Mouse (Mus musculus): ENCODE data around the gene Fam133b. TPM values are rescaled to one million over a fixed set of nuclear protein-coding genes. Genes with fewer than 3 reads are reported as not detected.

Fam133b gene
- polyA plus RNA-seq, 1 experiment: 35.2 TPM

DNA sequence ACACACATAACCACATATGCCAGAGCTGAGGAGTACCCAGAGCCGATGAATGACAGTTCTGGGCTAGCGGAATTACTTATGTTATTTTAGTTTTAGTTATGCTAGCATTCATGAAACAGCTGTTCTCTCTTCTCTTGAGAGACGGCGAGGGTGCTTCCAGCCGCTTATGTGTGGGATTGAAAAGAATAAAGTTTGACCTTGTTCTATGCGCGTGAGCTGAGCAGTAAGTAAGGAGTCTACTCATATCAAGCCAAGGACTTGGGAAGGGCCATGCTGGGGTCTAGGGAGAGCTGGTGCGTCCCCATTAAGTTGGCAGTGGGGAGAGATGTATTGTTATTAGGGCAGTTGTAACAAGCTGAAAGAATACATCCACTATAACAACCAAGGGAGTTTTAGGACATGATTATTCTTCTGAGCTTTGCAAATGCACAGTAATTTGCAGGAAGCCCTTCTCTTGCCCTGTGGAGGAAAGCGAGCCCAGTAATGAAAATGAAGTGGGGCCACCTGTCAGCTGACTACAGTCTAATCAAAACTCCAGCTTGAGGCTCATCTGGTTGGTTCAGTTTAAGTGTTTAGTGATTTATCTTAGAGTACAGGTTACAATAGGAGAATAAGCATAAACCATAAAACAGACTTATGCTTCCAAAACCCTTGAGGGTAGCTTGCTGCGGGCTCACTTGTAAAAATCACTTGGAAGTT, 32.4 kb upstream of the Fam133b start:
- no peaks in the 10 kb centered on the region; the same call in 1 of the 2 replicates for H3K4me1 ChIP-seq (ENCODE audit: control insufficient read depth, insufficient read depth, low read length)
- no peak overlapping the region for H3K27ac ChIP-seq (ENCODE audit: control insufficient read depth, insufficient read depth, low read depth, low read length, poor library complexity)
- no peak overlapping the region for H3K4me3 ChIP-seq (replicated peaks; ENCODE audit: control insufficient read depth, low read depth, low read length)
- TF ChIP-seq POLR2A (IDR thresholded peaks at IDR 0.05; ENCODE audit: borderline replicate concordance, control insufficient read depth, low read depth, low read length): no peak
- no peak for TF ChIP-seq CTCF (IDR thresholded peaks at IDR 0.05; ENCODE audit: control insufficient read depth, insufficient read depth, low read length)
- 77% methylated on average over 10 of the region's 10 CpGs for WGBS

DNA sequence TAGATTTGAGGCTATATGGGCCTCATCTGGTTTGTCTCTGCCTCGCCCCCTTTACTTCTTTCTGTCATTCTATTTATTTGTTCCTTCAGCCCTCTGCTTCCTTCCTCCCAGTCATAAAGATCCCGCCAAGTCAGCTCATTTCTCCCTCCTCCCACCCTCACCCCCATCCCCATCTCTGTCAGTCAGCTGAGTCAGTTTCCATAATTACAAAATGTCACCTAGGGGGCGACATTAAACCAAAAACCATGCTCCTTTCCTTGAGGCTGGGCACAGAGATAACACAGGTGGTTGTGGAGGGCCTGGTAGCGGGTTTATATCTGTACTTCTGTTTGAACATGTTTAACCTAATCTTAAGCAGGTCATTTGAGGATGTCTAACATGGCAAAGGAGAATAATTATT, 31.0 kb upstream of the Fam133b start:
- H3K4me1 ChIP-seq (ENCODE audit: control insufficient read depth, insufficient read depth, low read length): no peaks in the 10 kb centered on the region; the same call in 1 of the 2 replicates
- TF ChIP-seq POLR2A (IDR thresholded peaks at IDR 0.05; ENCODE audit: borderline replicate concordance, control insufficient read depth, low read depth, low read length) (no peak), CTCF (IDR thresholded peaks at IDR 0.05; ENCODE audit: control insufficient read depth, insufficient read depth, low read length) (0 out of 2 replicates have a peak, but pooled peaks have one; percentile 8)
- WGBS: 27% methylated on average over 4 of the region's 4 CpGs
- H3K27ac ChIP-seq (ENCODE audit: control insufficient read depth, insufficient read depth, low read depth, low read length, poor library complexity): no peak overlapping the region
- H3K4me3 ChIP-seq (replicated peaks; ENCODE audit: control insufficient read depth, low read depth, low read length): no peak overlapping the region

DNA sequence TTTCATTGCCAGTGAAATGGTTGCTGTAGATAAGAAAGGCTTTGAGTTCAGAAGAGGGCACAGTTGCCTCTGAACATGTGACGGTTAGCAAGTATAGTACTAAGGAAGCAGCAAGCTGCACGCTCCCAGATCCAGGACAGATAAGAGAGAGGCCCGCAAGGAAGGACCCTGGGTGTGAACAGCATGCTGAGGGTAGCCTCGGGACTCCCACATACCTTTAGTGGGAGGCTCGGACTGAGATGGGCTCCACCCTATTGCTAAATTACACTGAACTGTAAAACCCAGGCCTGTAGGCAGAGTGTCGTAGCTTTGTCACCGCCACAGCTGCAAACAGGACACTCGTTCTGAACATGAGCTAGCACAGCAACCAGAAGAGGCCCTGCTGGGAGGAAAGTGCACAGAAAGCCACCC, 28.7 kb upstream of the Fam133b start:
- no peak overlapping the region for H3K27ac ChIP-seq (ENCODE audit: control insufficient read depth, insufficient read depth, low read depth, low read length, poor library complexity)
- H3K4me1 ChIP-seq (ENCODE audit: control insufficient read depth, insufficient read depth, low read length): no peaks in the 10 kb centered on the region; the same call in 1 of the 2 replicates
- TF ChIP-seq CTCF (IDR thresholded peaks at IDR 0.05; ENCODE audit: control insufficient read depth, insufficient read depth, low read length): no peak
- TF ChIP-seq POLR2A (IDR thresholded peaks at IDR 0.05; ENCODE audit: borderline replicate concordance, control insufficient read depth, low read depth, low read length): no peak
- 48% methylated on average over 8 of the region's 8 CpGs for WGBS
- H3K4me3 ChIP-seq (replicated peaks; ENCODE audit: control insufficient read depth, low read depth, low read length): no peak overlapping the region

DNA sequence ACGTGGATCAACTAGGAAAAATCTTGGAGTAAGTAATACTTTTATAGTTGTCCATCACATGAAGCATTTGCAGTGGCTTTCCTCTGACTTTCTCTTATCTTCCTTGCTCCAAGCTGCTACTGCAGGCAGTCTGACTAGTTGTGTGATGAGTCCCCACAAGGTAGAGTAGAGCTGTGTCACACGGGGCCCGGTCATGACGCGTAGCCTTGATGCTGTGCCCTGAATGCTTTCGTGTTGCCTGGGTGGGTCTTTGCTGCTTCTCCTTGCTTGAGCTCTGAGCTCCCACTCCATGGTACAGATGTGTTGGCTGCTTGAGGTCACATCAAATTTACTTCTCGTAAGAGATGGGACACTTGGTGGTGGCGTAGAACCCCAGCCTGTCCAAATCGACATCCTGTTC, 28.2 kb upstream of the Fam133b start:
- Histone ChIP-seq H3K4me1 (ENCODE audit: control insufficient read depth, insufficient read depth, low read length) (no peaks in the 10 kb centered on the region; the same call in 1 of the 2 replicates), H3K4me3 (replicated peaks; ENCODE audit: control insufficient read depth, low read depth, low read length) (no peak overlapping the region), H3K27ac (ENCODE audit: control insufficient read depth, insufficient read depth, low read depth, low read length, poor library complexity) (no peak overlapping the region)
- TF ChIP-seq CTCF (IDR thresholded peaks at IDR 0.05; ENCODE audit: control insufficient read depth, insufficient read depth, low read length) (no peak), POLR2A (IDR thresholded peaks at IDR 0.05; ENCODE audit: borderline replicate concordance, control insufficient read depth, low read depth, low read length) (no peak)
- WGBS: 85% methylated on average over 9 of the region's 9 CpGs

DNA sequence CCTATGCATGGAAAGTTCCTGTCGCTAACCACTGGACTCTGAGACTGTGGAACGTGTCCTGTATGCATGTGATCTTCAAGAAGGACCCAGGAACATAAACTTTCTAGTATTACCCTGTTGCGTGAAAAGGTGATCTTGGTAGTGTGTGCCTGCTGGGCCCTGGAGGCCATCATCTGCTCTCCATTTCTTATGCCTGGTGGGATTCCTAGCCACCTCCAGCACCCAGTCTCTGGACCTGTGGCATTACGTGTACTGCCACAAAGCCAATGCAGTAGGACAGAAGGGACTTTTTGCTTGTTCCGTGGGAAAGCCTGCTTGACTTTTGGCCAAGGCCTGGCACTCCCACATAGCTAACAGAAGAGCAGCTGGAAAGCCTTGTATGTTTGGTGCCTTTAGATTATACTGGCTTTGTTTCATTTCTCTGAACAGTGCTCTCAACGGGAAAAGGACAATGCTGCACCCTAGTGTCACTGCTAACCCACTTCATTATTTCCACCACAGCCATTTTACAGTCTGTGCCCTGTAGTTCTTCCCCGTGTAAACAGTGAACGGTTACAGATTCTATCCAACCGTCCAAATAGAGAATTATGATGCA, 27.1 kb upstream of the Fam133b start:
- 58% methylated on average over 9 of the region's 9 CpGs for WGBS
- H3K27ac ChIP-seq (ENCODE audit: control insufficient read depth, insufficient read depth, low read depth, low read length, poor library complexity): peak overlapping the region; percentile 44; the same call in 1 of the 2 replicates
- no peak overlapping the region for H3K4me3 ChIP-seq (replicated peaks; ENCODE audit: control insufficient read depth, low read depth, low read length)
- no peaks in the 10 kb centered on the region; the same call in 1 of the 2 replicates for H3K4me1 ChIP-seq (ENCODE audit: control insufficient read depth, insufficient read depth, low read length)
- TF ChIP-seq POLR2A (IDR thresholded peaks at IDR 0.05; ENCODE audit: borderline replicate concordance, control insufficient read depth, low read depth, low read length) (no peak), CTCF (IDR thresholded peaks at IDR 0.05; ENCODE audit: control insufficient read depth, insufficient read depth, low read length) (peak; percentile 25; the same call in 1 of the 2 replicates)

DNA sequence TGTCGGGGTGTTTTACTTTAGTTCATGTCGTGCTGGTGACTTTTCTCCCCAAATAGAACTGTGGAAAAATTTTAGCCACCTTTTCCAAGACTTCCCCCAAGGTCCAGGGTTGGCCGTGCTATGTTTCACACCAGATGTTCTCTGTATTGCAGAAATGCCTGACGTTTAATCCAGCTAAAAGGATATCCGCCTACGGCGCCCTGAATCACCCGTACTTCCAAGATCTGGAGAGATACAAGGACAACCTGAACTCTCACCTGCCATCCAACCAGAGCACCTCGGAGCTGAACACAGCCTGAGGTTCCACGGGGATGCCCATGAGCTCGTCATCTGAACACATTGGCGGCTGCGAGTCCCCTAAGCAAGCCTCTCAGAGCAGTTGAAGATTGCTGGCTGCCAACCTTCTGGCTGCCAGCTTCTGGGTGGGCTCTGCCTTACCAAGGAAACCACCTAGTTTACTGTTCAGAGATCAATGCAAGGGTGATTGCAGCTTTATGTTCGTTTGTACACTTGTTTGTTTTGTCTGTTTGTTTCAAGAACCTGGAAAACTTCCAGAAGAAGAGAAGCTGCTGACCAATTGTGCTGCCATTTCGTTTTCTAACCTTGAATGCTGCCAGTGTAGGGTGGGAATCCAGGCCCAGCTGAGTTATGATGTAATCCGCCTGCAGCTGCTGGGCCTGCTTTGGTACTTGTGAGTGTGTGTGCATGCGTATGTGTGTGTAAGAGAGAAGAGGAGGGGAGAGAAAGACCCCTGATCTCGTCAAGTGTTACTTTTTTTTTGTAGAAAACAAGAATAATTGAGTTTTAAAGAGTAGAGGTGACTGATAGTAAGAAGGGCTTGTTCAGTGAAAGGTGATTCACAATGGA, 22.9 kb upstream of the Fam133b start:
- 82% methylated on average over 18 of the region's 18 CpGs for WGBS
- TF ChIP-seq CTCF (IDR thresholded peaks at IDR 0.05; ENCODE audit: control insufficient read depth, insufficient read depth, low read length): no peak
- no peak for TF ChIP-seq POLR2A (IDR thresholded peaks at IDR 0.05; ENCODE audit: borderline replicate concordance, control insufficient read depth, low read depth, low read length)
- no peak overlapping the region for H3K4me3 ChIP-seq (replicated peaks; ENCODE audit: control insufficient read depth, low read depth, low read length)
- no peaks in the 10 kb centered on the region; the same call in 1 of the 2 replicates for H3K4me1 ChIP-seq (ENCODE audit: control insufficient read depth, insufficient read depth, low read length)
- no peak overlapping the region for H3K27ac ChIP-seq (ENCODE audit: control insufficient read depth, insufficient read depth, low read depth, low read length, poor library complexity)

DNA sequence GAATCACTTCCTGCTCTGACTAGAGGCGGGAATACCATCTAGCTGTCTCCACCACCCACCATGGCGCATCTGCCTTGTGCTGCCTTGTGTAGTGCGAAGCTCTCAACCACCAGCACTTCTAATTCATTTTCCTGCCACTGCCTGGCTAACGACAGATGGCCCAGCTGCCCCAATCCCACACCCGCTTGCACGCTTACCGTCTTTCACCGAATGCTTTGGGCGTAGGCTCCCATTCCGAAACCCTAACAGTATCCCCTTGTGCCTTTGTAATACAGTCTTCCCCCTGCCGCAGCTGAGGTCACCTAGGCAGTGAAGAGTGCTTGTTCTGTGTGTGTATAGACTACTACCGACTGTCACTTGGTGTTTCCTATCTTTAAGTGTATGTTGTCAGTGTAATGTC, 21.9 kb upstream of the Fam133b start:
- no peak overlapping the region for H3K27ac ChIP-seq (ENCODE audit: control insufficient read depth, insufficient read depth, low read depth, low read length, poor library complexity)
- 90% methylated on average over 12 of the region's 12 CpGs for WGBS
- no peaks in the 10 kb centered on the region for H3K4me1 ChIP-seq (ENCODE audit: control insufficient read depth, insufficient read depth, low read length)
- TF ChIP-seq POLR2A (IDR thresholded peaks at IDR 0.05; ENCODE audit: borderline replicate concordance, control insufficient read depth, low read depth, low read length): no peak
- TF ChIP-seq CTCF (IDR thresholded peaks at IDR 0.05; ENCODE audit: control insufficient read depth, insufficient read depth, low read length): no peak
- no peak overlapping the region for H3K4me3 ChIP-seq (replicated peaks; ENCODE audit: control insufficient read depth, low read depth, low read length)

DNA sequence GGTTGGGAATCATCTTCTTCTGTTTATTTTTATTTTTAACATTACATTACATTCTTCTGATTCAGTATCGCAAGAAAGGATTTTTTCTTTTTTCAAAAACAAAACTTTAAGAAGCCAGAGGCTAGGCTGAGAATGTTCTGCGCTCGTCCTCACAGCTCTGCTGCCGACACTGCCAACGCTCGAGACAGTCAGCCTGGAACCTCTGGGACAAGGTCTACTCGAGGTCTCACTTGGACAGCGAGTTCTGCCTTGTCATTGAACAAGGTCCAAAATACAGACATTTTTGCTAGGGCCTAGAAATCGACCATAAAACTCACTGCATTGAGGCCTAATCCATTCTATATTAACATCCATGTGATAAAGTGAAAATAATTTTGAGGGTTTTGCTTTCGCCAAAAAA, 20.8 kb upstream of the Fam133b start:
- 87% methylated on average over 10 of the region's 10 CpGs for WGBS
- H3K4me1 ChIP-seq (ENCODE audit: control insufficient read depth, insufficient read depth, low read length): no peaks in the 10 kb centered on the region
- H3K4me3 ChIP-seq (replicated peaks; ENCODE audit: control insufficient read depth, low read depth, low read length): no peak overlapping the region
- H3K27ac ChIP-seq (ENCODE audit: control insufficient read depth, insufficient read depth, low read depth, low read length, poor library complexity): no peak overlapping the region
- TF ChIP-seq CTCF (IDR thresholded peaks at IDR 0.05; ENCODE audit: control insufficient read depth, insufficient read depth, low read length) (no peak), POLR2A (IDR thresholded peaks at IDR 0.05; ENCODE audit: borderline replicate concordance, control insufficient read depth, low read depth, low read length) (no peak)
